Mouse (Mus musculus) myocyte (in vitro differentiated cells): ENCODE measurements around the gene Vapb.

Experiments used
- E2F4 ChIP-seq: IDR thresholded peaks from one replicate; pipeline ENCODE4 v1.6.1; 2011; ENCODE audit warnings: mild to moderate bottlenecking, control low read depth, moderate library complexity; ENCODE audit not compliant: insufficient read depth
- MAX ChIP-seq: IDR thresholded peaks from one replicate; pipeline ENCODE4 v1.6.1; 2011; ENCODE audit warnings: low read depth, mild to moderate bottlenecking, control low read depth
- POLR2A ChIP-seq: IDR thresholded peaks from one replicate; pipeline ENCODE4 v1.6.1; 2011; ENCODE audit warnings: low read depth, mild to moderate bottlenecking, control low read depth, moderate library complexity; ENCODE audit not compliant: insufficient read length
- USF1 ChIP-seq: IDR thresholded peaks from one replicate; pipeline ENCODE4 v1.6.1; 2011; ENCODE audit warnings: low read depth, mild to moderate bottlenecking, control low read depth, moderate library complexity

- TF ChIP-seq MAX (no peak), POLR2A (no peak), USF1 (no peak), E2F4 (no peak)
These were observed 72.9 kb downstream of the Vapb start for GRCm38 (mm10) chr2:173810036-173810850.
